Mouse (Mus musculus): ENCODE data around the gene Notch2. TPM values are rescaled to one million over a fixed set of nuclear protein-coding genes. Genes with fewer than 3 reads are reported as not detected.

Gene Notch2
- polyA plus RNA-seq, 1 experiment from 2014 or later, result 18.3 TPM

DNA sequence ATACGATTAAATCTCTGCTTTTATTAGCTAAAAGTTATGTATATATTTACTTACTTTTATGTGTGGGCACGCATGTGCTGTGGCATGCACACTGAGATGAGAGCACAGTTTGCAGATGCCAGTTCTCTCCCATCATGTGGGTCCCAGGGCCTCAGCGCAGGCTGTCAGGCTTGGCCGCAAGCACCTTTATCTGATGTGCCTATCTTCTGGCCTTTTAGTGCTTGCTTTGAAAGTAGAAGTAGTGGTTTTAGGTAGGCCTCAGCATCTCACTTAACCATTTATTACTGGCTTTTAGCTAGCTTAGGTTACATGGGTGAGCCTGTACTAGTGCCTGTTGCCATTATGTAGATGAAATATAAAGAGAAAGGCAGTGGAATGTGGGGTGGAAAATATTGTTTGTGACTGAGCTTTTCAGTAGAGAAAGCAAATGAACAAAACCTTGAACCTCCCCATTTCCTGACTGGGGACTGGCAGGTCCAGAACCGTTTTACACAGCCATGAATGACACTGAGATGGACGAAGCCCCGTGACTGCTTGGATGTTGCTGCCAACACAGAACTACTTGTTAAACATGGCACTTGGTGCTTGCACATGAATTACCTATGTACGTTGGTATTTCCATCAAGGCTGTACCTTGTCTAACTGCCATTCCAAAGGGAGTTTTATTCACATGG is 41.1 kb downstream of the Notch2 start:
- H3K4me2 ChIP-seq (replicated peaks; ENCODE audit: low read depth, low read length), result no peak overlapping the region
- no peak overlapping the region for H3K27ac ChIP-seq (ENCODE audit: low read length)
- H3K4me1 ChIP-seq (ENCODE audit: insufficient read depth, low read depth, low read length), result peaks cover 33% of the 10 kb centered on the region
- DNase-seq (ENCODE audit: low spot score) (no peak), ATAC-seq (no peak)
- H3K9me3 ChIP-seq (ENCODE audit: low read length), result no peaks in the 10 kb centered on the region
- no peak overlapping the region for H3K9ac ChIP-seq (replicated peaks; ENCODE audit: low read depth)
- H3K36me3 ChIP-seq (ENCODE audit: insufficient read depth, low read length), result no peaks in the 10 kb centered on the region
- H3K4me3 ChIP-seq (ENCODE audit: low read depth, low read length), result no peak overlapping the region
- 67% methylated on average over 8 of the region's 8 CpGs for WGBS
- H3K27me3 ChIP-seq (replicated peaks; ENCODE audit: insufficient read depth, low read length), result no peaks in the 10 kb centered on the region
- TF ChIP-seq EP300 (IDR thresholded peaks at IDR 0.05) (no peak), CTCF (IDR thresholded peaks at IDR 0.05) (no peak)

GRCm38 (mm10) chr3:98055008-98055345 is 41.6 kb downstream of the Notch2 start:
- Histone ChIP-seq H3K9ac (replicated peaks; ENCODE audit: low read depth) (no peak overlapping the region), H3K4me2 (replicated peaks; ENCODE audit: low read depth, low read length) (no peak overlapping the region), H3K27me3 (replicated peaks; ENCODE audit: insufficient read depth, low read length) (no peaks in the 10 kb centered on the region), H3K36me3 (ENCODE audit: insufficient read depth, low read length) (no peaks in the 10 kb centered on the region), H3K9me3 (ENCODE audit: low read length) (no peaks in the 10 kb centered on the region), H3K27ac (ENCODE audit: low read length) (no peak overlapping the region), H3K4me3 (ENCODE audit: low read depth, low read length) (no peak overlapping the region), H3K4me1 (ENCODE audit: insufficient read depth, low read depth, low read length) (peaks cover 33% of the 10 kb centered on the region)
- 67% methylated on average over 6 of the region's 6 CpGs for WGBS
- DNase-seq (ENCODE audit: low spot score) (no peak), ATAC-seq (no peak)
- TF ChIP-seq CTCF (IDR thresholded peaks at IDR 0.05) (no peak), EP300 (IDR thresholded peaks at IDR 0.05) (no peak)

DNA sequence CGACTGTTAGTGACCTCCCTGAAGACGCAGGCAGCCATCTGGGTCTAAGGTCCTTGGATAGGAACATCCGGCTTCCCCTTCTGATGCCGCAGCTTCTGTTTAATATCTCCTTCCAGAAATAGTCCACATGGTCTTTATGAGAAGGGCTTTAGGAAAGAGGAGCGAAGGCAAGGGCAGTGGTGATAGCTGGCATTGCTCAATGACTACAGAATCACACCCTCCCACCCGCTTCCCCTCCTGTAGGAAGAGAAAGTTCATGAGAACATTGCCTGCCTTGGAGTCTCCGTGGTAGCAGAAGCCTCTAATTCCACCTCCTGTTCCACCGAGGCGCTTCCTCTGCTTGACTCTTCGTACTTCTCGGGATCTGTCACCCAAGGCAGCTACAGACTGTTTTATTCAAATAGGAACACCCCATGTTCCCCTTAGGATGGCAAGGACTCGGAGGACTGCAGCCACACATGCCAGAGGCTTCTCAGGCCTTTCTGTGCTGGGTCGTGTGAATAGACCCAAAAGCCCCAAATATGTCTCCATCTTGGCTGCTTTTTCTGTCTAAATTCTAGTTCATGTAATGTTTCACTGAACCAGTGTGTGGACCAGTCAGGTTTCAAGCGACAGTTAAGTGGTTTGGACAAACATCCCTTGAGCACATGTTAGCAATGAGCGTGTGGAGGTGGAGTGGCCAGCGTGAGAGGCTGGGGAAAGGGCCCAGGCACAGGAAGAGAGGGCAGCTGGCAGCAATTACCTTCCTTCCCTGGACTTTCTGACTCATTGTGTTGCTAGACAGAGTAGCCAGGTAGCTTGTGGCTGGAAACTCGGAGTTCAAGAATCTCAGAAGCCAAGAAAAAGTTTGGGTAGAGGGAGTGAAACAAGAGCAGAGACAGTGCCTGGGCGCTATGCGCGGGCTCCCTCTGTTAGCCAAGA is 42.7 kb downstream of the Notch2 start:
- 53% methylated on average over 20 of the region's 20 CpGs for WGBS
- TF ChIP-seq CTCF (IDR thresholded peaks at IDR 0.05) (no peak; the same call in 1 of the 2 replicates), EP300 (IDR thresholded peaks at IDR 0.05) (no peak)
- Histone ChIP-seq H3K27me3 (replicated peaks; ENCODE audit: insufficient read depth, low read length) (no peaks in the 10 kb centered on the region), H3K9me3 (ENCODE audit: low read length) (no peaks in the 10 kb centered on the region), H3K27ac (ENCODE audit: low read length) (peak overlapping the region; percentile 71), H3K4me3 (ENCODE audit: low read depth, low read length) (no peak overlapping the region), H3K9ac (replicated peaks; ENCODE audit: low read depth) (no peak overlapping the region), H3K4me1 (ENCODE audit: insufficient read depth, low read depth, low read length) (peaks cover 33% of the 10 kb centered on the region), H3K4me2 (replicated peaks; ENCODE audit: low read depth, low read length) (peak overlapping the region; percentile 30; the same call in 1 of the 2 replicates), H3K36me3 (ENCODE audit: insufficient read depth, low read length) (no peaks in the 10 kb centered on the region)
- peak; percentile 90 for ATAC-seq
- peak; percentile 93 for DNase-seq (ENCODE audit: low spot score)

DNA sequence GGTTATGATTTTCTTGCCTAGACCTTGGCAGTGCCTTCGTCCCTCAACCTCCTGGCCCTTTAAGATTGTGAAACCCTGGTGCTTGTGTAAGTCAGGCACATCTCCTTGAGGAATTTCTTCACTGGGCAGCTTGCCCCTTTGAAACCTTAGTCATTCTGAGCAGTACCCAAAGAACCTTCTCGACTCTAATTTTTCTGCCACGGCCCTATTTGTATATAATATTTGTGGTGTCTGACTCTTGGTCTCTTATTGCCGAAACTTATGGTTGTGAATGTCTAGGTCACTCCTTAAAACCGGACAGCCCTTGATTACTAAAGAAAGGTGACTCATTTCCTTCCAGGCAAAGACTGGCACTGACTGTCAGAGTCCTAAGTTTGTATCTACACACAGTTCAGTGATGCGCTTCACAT is 43.6 kb downstream of the Notch2 start:
- peak; percentile 85 for ATAC-seq
- H3K27ac ChIP-seq (ENCODE audit: low read length), result peak overlapping the region; percentile 71
- peak overlapping the region; percentile 30; the same call in 1 of the 2 replicates for H3K4me2 ChIP-seq (replicated peaks; ENCODE audit: low read depth, low read length)
- TF ChIP-seq CTCF (IDR thresholded peaks at IDR 0.05), result no peak
- TF ChIP-seq EP300 (IDR thresholded peaks at IDR 0.05), result peak; percentile 56; the same call in 1 of the 2 replicates
- H3K36me3 ChIP-seq (ENCODE audit: insufficient read depth, low read length), result no peaks in the 10 kb centered on the region
- H3K4me1 ChIP-seq (ENCODE audit: insufficient read depth, low read depth, low read length), result peaks cover 37% of the 10 kb centered on the region
- 28% methylated on average over 6 of the region's 6 CpGs for WGBS
- no peaks in the 10 kb centered on the region for H3K27me3 ChIP-seq (replicated peaks; ENCODE audit: insufficient read depth, low read length)
- peak; percentile 94 for DNase-seq (ENCODE audit: low spot score)
- no peak overlapping the region for H3K9ac ChIP-seq (replicated peaks; ENCODE audit: low read depth)
- no peak overlapping the region for H3K4me3 ChIP-seq (ENCODE audit: low read depth, low read length)
- no peaks in the 10 kb centered on the region for H3K9me3 ChIP-seq (ENCODE audit: low read length)

- Histone ChIP-seq H3K27ac (ENCODE audit: low read length) (no peak overlapping the region), H3K9me3 (ENCODE audit: low read length) (no peaks in the 10 kb centered on the region), H3K9ac (replicated peaks; ENCODE audit: low read depth) (no peak overlapping the region), H3K4me1 (ENCODE audit: insufficient read depth, low read depth, low read length) (peaks cover 51% of the 10 kb centered on the region), H3K36me3 (ENCODE audit: insufficient read depth, low read length) (no peaks in the 10 kb centered on the region), H3K4me3 (ENCODE audit: low read depth, low read length) (no peak overlapping the region), H3K4me2 (replicated peaks; ENCODE audit: low read depth, low read length) (no peak overlapping the region), H3K27me3 (replicated peaks; ENCODE audit: insufficient read depth, low read length) (no peaks in the 10 kb centered on the region)
- DNase-seq (ENCODE audit: low spot score) (no peak), ATAC-seq (no peak)
- 67% methylated on average over 4 of the region's 4 CpGs for WGBS
- TF ChIP-seq EP300 (IDR thresholded peaks at IDR 0.05) (no peak), CTCF (IDR thresholded peaks at IDR 0.05) (no peak)
Measured at GRCm38 (mm10) chr3:98059076-98059475, 45.7 kb downstream of the Notch2 start.

DNA sequence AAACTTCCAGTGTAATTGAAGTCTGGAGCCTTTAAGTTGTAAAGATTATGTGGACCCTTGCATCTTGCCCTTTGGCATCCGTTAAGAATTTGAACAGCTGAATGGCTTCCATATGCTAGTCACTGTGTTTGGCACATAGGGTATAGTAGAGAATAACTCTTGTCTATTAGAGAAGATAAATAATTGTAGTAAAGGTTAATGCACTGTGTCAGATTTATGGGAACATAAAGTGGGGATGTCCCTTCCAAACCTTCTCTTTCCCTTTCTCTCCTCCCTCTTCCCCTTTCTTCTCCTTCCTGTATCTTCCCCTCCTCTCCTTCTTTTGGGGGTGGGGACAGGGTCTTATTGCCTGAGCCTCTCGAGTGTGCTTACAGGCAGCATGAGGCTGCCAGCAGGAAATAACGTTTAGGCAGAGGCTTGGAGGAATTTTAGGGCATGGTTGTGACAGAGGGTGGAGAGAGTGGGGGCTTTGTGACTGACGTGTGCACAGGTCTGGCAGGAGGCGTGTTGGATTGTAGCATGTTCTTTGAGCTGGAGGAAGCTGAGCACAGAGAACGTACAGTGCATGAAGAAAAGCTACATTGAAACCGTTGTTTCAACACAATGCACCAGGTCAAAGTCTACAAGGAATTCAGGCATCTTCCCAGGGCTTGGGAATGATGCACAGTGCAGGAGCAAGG is 47.8 kb downstream of the Notch2 start:
- 25% methylated on average over 7 of the region's 7 CpGs for WGBS
- no peak overlapping the region for H3K4me2 ChIP-seq (replicated peaks; ENCODE audit: low read depth, low read length)
- TF ChIP-seq EP300 (IDR thresholded peaks at IDR 0.05) (no peak), CTCF (IDR thresholded peaks at IDR 0.05) (no peak)
- peaks cover 39% of the 10 kb centered on the region for H3K4me1 ChIP-seq (ENCODE audit: insufficient read depth, low read depth, low read length)
- H3K9me3 ChIP-seq (ENCODE audit: low read length), result no peaks in the 10 kb centered on the region
- DNase-seq (ENCODE audit: low spot score), result no peak
- no peak overlapping the region for H3K27ac ChIP-seq (ENCODE audit: low read length)
- no peaks in the 10 kb centered on the region for H3K36me3 ChIP-seq (ENCODE audit: insufficient read depth, low read length)
- no peak overlapping the region for H3K4me3 ChIP-seq (ENCODE audit: low read depth, low read length)
- H3K9ac ChIP-seq (replicated peaks; ENCODE audit: low read depth), result no peak overlapping the region
- no peaks in the 10 kb centered on the region for H3K27me3 ChIP-seq (replicated peaks; ENCODE audit: insufficient read depth, low read length)
- no peak for ATAC-seq

Measured in lung, postnatal 0 days (tissue).